Mouse (Mus musculus): Measurements from ENCODE around the gene Gsk3a. TPM values are rescaled to one million over a fixed set of nuclear protein-coding genes. Genes with fewer than 3 reads are reported as not detected.

Gene Gsk3a
- total RNA-seq, 2 experiments from 2014 or later, result 74.1 to 77.4 TPM

- TF ChIP-seq CTCF (IDR thresholded peaks at IDR 0.05), result no peak
- Histone ChIP-seq H3K4me3 (no peak overlapping the region), H3K27ac (no peak overlapping the region)
- DNase-seq, result no peak
- intact Hi-C loops (cut with DNase I), result no loop called here
Measured at GRCm38 (mm10) chr7:25180512-25180911, 57.1 kb downstream of the Gsk3a start.

GRCm38 (mm10) chr7:25179606-25180161 is 58.0 kb downstream of the Gsk3a start, which contains the start of gene Pou2f2:
TSS of gene Pou2f2 (minus strand) at chr7:25179726.
- peak within 1 kb of the TSS; percentile 76 for H3K4me3 ChIP-seq
- peak; percentile 81 for DNase-seq
- no peak within 1 kb of the TSS for H3K27ac ChIP-seq
- intact Hi-C loops (cut with DNase I), result no loop called here
- peak; percentile 55 for TF ChIP-seq CTCF (IDR thresholded peaks at IDR 0.05)

- intact Hi-C loops (cut with DNase I), result no loop called here
- no peak overlapping the region for H3K27ac ChIP-seq
- TF ChIP-seq CTCF (IDR thresholded peaks at IDR 0.05), result no peak
Measured at GRCm38 (mm10) chr7:25178787-25179605, 58.7 kb downstream of the Gsk3a start.

GRCm38 (mm10) chr7:25178317-25178716 is 59.3 kb downstream of the Gsk3a start:
- peak overlapping the region; percentile 76 for H3K4me3 ChIP-seq
- intact Hi-C loops (cut with DNase I), result no loop called here
- TF ChIP-seq CTCF (IDR thresholded peaks at IDR 0.05), result no peak

More at GRCm38 (mm10) chr7:25178787-25179605, 58.7 kb downstream of the Gsk3a start:
- peak overlapping the region; percentile 76 for H3K4me3 ChIP-seq
- no peak for DNase-seq

More at GRCm38 (mm10) chr7:25178317-25178716, 59.3 kb downstream of the Gsk3a start:
- no peak overlapping the region for H3K27ac ChIP-seq
- no peak for DNase-seq

Small RNA genes within 50 kb of the gene (microRNA-seq; reads per million reads assigned to microRNA genes)
- not detected for gene Mir7048

Other genes with a start within 250 kb of the Gsk3a start
- gene Atp1a3, start 231.9 kb downstream of the Gsk3a start, total RNA-seq (2021), result not detected
- gene Grik5, start 165.5 kb downstream of the Gsk3a start, total RNA-seq (2021), result 1 to 10 TPM; 2.4 to 3.1 TPM
- 1 to 10 TPM; 7.2 to 9.2 TPM for gene Zfp574, start 165.3 kb downstream of the Gsk3a start, total RNA-seq (2021)
- under 1 TPM; 0.08 to 0.13 TPM for gene Pou2f2, start 58.1 kb downstream of the Gsk3a start, total RNA-seq (2021)
- 1 to 10 TPM; 9.3 to 9.4 TPM for gene Dedd2, start 17.2 kb downstream of the Gsk3a start, total RNA-seq (2021)
- gene Zfp526, start 16.4 kb downstream of the Gsk3a start, total RNA-seq (2021), result 1 to 10 TPM; 5.5 to 6.1 TPM
- gene Erf, start 12.9 kb upstream of the Gsk3a start, total RNA-seq (2021), result 1 to 10 TPM; 5.4 to 7.4 TPM
- 10 to 100 TPM; 37.0 to 40.4 TPM for gene Cic, start 29.9 kb upstream of the Gsk3a start, total RNA-seq (2021)
- under 1 TPM; 0.38 to 0.86 TPM for gene Pafah1b3, start 60.1 kb upstream of the Gsk3a start, total RNA-seq (2021)
- gene Prr19, start 63.6 kb upstream of the Gsk3a start, total RNA-seq (2021), result not detected
- not detected for gene Tmem145, start 68.3 kb upstream of the Gsk3a start, total RNA-seq (2021)
- gene Megf8, start 79.3 kb upstream of the Gsk3a start, total RNA-seq (2021), result 10 to 100 TPM; 16.9 to 19.6 TPM
- not detected for gene Cnfn, start 131.9 kb upstream of the Gsk3a start, total RNA-seq (2021)
- gene Lipe, start 160.9 kb upstream of the Gsk3a start, total RNA-seq (2021), result 10 to 100 TPM; 13.4 to 17.9 TPM
- not detected for gene Cxcl17, start 175.0 kb upstream of the Gsk3a start, total RNA-seq (2021)
- 1 to 10 TPM; 4.0 to 6.2 TPM for gene Ceacam1, start 239.8 kb upstream of the Gsk3a start, total RNA-seq (2021)